Mouse (Mus musculus) cerebellum, postnatal 36 days (tissue): ENCODE measurements around the gene Gm266.
"Not testable (repeated sequence)": the region's sequence is repeated elsewhere in the genome, so short reads cannot be mapped to it uniquely, and the experiment has no call there.

Experiments used
- DNase-seq, 2 experiments: peaks; one replicate each; pipeline ENCODE4 v3.0.0; 2021 to 2022; ENCODE audit warnings: mixed read lengths in 2 of 2

Gm266 gene

GRCm38 (mm10) chr12:111485652-111486306 lies at the start of gene Gm266:
Gene Gm266 (minus strand): TSS chr12:111485823.
- no peak for DNase-seq

DNA sequence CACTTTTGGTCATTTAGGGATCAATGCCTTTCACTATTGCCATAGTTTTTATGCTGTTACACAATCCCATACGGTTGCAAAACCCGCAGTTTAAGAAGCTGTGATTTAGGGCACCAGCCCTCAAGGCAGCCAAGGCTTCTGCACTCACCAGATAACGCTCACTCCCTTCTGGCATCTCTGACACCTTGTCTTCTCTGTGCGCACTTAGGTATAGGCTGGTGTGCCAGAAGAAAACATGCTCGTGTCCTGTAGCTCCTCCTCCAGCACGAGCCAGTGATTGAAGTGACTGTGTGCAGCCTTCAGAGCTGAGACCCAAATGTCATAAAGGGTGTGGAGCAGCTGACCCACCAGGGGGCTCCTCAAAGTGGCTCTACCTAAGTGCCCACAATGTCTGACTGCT lies 49.7 kb upstream of the Gm266 start:
- DNase-seq, result no peak

- no peak for DNase-seq
These were observed 47.6 kb upstream of the Gm266 start for GRCm38 (mm10) chr12:111533096-111533794.

- no peak for DNase-seq
These were observed 43.6 kb upstream of the Gm266 start for GRCm38 (mm10) chr12:111529192-111529591.

DNA sequence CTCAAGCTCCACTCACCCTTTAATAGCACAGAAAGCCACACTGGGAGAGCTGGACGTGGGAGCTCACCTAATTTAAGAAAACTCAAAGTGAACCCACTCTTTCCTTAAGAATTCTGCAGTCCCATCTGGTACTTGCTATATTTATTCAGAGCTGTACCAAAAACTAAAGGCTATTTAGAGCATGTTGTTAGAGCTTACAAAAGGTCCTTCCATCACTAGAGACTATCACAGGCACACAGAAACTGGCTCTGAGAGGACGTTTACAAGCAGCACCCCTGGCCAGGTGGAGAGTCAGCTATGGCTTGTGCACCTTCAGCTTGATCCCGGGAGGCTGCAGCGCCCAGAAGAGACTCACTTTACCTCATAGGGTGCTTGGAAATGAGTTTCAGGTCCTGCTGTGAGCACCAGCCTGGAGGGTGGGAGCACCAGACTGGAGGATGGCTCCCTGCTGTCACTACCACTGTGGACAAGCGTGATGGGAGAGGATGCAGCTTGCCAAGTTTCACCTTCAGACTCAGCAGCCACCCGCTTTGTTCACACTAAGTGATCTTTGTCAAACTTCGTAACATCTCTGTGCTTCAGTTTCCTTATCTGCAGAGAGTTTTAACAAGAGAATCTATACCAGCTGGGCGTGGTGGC lies 42.1 kb upstream of the Gm266 start:
- no peak for DNase-seq

DNA sequence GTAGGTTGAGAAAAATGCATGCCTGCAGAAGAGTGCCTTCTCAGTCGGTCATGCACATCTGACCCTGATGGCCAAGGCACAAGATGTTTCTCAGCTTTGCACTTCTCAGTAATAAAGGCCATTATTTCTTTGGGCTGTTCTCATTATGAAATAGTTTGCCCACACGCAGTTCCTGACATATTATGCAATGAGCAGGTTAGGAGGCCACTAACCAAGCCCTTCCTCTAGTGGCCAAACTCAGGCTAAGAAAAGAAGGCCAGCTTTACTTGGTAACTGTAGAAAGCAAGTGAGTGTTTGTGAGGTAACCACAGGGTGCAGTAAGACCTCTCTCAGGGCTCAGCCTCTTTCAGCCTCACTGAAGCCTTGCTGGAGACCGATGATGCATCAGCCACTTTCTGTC lies 39.3 kb upstream of the Gm266 start:
- DNase-seq, result no peak

DNA sequence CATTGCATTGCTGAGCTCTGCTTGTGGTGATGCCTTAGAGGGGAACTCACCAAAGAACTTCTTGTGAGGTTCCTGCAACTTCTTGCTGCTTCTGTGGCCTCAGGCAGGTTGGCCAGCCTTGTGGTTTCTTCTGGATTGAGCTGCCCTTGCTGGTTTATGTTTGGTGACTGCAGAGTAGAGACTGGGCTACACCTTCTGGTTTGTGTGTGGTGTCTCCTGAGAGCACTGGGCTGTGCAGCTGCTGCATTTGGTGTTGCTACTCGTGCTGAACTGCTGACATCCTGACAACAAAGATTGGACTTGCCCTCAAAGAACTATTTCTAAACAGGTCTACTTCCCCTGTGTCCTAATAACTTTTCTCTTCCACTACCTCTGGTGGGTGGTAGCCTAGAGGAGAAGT lies 38.8 kb upstream of the Gm266 start:
- no peak for DNase-seq

- no peak for DNase-seq
These were observed 35.4 kb upstream of the Gm266 start for GRCm38 (mm10) chr12:111520994-111521393.

GRCm38 (mm10) chr12:111519821-111520220 lies 34.2 kb upstream of the Gm266 start:
- DNase-seq, result no peak

GRCm38 (mm10) chr12:111518391-111518790 lies 32.8 kb upstream of the Gm266 start:
- no peak for DNase-seq

- no peak for DNase-seq
These were observed 32.3 kb upstream of the Gm266 start for GRCm38 (mm10) chr12:111517901-111518300.

DNA sequence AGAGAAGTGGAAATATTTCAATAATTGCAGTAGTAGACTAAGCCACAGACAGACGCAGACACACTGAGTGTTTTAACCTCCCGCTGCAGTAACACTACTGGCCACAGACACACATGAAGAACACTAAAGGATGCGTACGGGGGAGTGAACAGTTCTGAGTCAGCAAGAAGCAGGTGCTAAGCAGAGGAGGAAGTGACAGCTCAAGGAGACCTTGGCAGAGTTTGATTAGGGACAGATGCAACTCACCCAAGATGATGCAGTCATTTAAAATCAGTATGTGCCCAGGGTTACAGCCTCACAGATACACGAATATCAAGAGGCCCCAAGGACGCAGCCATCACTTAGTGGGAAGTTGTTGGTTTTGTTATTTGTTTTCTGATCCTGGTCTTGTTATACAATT lies 31.2 kb upstream of the Gm266 start:
- DNase-seq, result no peak

- no peak for DNase-seq
These were observed 30.3 kb upstream of the Gm266 start for GRCm38 (mm10) chr12:111515920-111516319.

DNA sequence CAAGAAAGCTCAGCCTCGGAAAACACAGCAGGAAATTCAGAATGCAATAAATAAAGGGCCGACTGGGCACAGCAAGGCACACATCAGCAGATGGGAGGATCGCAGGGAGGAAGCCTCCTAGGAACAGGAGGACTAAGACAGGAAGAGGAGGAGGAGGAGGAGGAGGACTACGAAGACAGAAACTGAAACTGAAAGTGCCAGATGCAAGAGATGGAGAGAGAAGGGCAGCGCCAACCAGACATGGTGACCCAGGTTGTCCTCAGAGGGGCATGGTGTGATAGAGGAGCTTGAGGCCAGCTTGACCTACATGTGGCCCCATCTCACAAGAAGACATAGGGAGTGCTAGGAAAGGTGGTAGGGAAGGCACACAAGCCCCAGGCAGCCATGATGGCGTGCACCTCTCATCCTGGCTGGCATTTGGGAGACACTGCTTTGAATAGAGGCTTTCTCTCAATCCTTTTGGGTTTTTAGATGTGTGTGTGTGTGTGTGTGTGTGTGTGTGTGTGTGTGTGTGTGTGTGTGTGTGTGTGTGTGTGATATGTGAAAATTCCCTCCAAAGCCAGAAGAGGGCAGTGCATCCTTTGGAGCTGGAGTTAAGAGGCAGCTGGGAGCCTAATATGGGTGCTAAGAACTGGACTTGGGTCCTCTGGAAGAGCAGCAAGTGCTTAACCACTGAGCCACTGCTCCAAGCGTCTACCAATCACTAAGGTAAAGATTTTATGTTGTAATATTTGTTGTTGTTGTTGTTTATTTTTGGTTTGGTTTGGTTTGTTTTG lies 29.4 kb upstream of the Gm266 start:
- no peak for DNase-seq

DNA sequence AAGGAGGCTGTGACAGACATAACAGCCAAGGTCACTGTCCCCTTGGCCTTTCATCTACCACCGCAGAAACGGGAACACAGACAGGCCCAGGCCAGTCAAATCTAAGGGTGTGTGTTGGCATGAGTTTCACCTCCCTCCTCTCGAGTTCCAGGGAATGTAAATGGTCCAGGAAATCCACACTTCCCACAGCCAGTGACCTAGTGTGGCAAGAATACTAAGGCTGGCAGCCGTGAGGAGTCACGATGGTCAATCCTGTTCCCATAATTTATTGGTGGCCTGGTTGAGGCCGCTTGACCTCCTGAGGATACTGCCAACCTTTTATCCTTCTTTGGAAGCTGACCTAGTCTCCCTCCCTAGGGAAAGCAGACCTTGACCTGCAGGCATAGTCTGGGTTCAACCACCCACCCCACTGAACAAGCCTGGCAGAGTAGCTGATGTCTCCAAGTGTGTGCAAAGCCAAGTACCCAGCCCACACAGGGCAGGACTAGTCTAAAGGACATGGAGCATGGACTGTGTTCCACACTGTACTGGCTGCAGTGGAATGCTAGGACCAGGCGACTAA lies 28.7 kb upstream of the Gm266 start:
- no peak for DNase-seq

- DNase-seq, result peak; percentile 14 to 18
These were observed 28.1 kb upstream of the Gm266 start for GRCm38 (mm10) chr12:111513673-111514072.

DNA sequence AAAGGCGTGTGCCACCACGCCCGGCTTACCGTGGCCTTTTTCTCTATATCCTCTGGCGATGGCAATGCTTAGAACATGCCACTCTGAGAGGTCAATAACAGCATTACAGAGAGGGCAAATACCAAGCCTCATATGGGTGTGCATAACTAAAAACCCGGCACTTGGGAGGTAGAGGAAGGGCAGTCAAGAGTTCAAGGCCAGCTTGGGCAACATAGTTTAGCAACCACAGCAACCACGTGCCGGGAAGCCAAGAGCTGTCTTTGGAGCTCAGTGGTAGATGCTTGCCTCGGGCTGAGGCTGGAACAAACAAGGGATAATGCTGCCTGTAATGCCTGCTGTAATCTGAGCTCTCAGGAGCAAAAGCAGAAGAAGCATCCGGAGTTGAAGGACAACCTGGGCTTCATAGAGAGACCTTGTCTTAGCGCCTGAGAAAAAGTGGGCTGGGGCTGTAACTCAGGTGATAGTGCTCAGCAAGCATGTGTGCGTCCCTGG lies 27.0 kb upstream of the Gm266 start:
- no peak for DNase-seq

GRCm38 (mm10) chr12:111508438-111508837 lies 22.8 kb upstream of the Gm266 start:
- not testable (repeated sequence) for DNase-seq

GRCm38 (mm10) chr12:111507962-111508361 lies 22.3 kb upstream of the Gm266 start:
- DNase-seq, result no peak

DNA sequence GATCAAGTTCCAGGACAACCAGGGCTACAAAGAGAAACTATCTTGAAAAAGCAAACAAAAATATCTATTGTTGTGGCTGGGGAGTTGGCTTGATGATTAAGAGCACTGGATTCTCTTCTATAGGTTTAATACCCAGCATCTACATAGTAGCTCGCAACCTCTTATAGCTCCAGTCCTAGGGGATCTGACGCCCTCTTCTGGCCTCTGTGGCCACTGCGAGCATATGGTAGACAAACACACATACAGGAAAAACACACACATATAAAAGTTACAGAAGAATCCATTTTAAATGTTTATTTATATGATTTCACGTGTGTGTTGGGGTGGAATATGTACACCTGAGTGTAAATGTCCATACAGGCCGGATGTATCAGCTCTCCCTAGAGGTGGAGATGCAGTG lies 21.4 kb upstream of the Gm266 start:
- DNase-seq, result no peak

GRCm38 (mm10) chr12:111504904-111505303 lies 19.3 kb upstream of the Gm266 start:
- peak; percentile 94 to 98 for DNase-seq

- DNase-seq, result no peak
These were observed 17.9 kb upstream of the Gm266 start for GRCm38 (mm10) chr12:111503571-111503970.

DNA sequence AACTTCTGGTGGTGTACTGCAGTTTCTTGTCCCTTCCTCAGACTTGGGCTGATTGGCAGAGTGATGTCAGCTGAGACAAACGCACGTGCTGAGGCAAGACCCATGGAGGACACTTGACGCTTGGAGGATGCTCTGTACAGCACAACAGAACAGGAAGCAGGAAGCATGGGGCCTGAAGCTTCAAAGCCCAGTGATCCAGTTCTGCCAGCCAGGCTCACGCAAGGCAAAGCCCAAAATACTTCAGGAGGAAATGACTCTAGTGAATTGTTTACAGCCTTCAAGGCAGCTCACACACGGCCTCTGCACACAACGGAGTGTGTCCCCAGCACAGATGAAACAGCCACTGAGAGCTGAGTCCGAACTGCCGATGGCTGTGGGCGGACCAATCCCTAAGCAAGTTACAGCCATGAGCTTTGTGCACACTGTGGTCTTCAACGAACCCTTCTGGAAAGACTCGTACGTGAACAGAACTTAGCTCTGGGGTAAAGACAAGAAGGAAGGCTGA lies 17.5 kb upstream of the Gm266 start:
- DNase-seq, result no peak
